Mouse (Mus musculus): ENCODE results near the gene Fhit. TPM values are rescaled to one million over a fixed set of nuclear protein-coding genes. Genes with fewer than 3 reads are reported as not detected.

The Fhit gene
- polyA plus RNA-seq (2014; fragmentation: Illumina TruSeq; extraction: RNeasy Lipid Tissue Mini Kit (QIAGEN cat#74804); ENCODE audit: low read depth, low replicate concordance): 5.3 TPM

DNA sequence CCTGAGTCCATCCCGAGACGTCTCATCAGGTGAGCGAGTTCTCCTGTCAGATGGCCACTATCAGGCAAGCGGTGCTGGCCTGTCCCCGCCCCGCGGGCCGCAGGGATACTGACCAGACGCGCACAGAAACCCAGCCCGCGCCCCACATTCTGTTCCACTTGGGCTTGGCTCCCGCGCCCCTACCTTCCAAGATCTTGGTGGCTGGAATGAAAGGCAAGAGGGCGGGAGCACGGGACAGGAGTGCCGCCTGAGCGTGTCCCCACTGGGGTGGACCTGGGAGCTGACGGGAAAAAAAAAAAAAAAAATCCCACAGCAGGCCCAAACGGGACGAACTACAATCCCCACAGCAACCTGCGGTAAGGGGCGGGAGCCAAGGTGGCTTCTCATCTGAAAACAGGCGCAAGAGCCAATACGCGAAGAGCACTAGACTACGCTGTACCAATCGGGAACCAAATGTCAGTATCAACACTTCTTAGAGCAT lies at the start of gene Fhit:
Gene Fhit (minus strand): TSS at position 285 of the 481 bp plus-strand sequence.

Other genes with a start within 250 kb of the Fhit start
- gene Gm3839, start 194.7 kb upstream of the Fhit start, polyA plus RNA-seq (2014; fragmentation: Illumina TruSeq; extraction: RNeasy Lipid Tissue Mini Kit (QIAGEN cat#74804); ENCODE audit: low read depth, low replicate concordance): 3.3 TPM